Mouse (Mus musculus) thymus, postnatal 10 days (tissue): ENCODE results near the gene Krtap19-4.

Experiments
- DNase-seq, 2 experiments: peaks; one replicate each; pipeline ENCODE4 v3.0.0; 2021; ENCODE audit warnings: low spot score in 2 of 2

Krtap19-4 gene

DNA sequence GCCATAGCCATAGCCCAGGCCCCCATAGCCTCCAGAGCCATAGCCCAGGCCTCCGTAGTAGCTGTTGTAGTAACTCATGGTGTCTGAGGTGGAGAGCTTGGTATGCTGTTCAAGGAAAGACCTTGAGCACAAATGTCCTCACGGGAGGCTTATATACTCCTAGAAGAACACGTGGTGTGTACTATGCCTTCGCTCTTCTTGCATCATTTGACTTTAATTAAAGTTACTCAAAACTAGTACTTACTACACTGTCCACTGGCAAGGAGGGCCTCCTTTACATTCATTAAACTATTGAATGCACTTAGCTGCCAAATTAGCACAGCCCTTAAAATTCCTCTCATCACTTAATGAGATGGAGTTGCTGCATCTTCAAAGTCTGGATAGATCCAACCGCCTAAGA is at the start of gene Krtap19-4:
Gene Krtap19-4, minus strand, starts transcription at position 101 of the 400 bp plus-strand sequence.
- DNase-seq: no peak

DNA sequence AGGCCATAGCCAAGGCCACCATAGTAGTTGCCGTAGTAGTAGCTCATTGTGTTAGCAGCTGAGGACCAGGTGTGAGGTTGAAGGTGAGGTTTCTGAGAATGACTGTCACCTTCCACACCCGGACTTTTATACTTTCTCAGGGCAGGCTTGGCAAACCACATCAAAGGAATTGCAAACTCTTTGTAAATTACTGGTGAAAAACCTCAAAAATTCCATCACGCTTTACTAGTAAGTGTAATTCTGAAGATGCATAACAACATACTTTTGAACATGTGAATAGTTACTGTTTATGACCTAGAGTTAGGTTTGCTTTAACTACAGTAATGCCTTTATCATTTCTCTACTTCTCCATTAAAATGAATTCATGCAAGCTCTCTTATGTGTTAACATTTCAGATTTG is 47.3 kb upstream of the Krtap19-4 start, which contains the start of gene Krtap19-9b:
Gene Krtap19-9b, minus strand, starts transcription at position 101 of the 400 bp plus-strand sequence.
- DNase-seq: no peak

DNA sequence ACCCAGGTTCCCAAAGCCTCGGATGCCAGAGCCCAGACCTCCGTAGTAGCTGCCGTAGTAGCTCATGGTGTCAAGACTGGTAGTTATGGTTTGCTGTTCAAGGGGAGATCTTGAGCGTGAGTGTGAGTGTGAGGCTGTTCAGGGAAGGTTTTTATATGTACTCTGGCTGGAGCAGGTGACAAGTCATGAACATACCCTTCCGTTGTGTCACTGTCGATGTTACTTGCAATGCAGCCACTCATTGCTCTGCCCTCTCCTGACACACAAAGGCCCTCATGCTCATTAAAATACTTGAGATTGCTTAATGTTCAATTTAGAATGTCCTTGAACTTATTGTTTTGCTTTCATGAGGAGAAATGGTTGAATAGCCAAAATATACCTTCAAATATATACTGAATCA is 11.5 kb upstream of the Krtap19-4 start, which contains the start of gene Krtap19-5:
Gene Krtap19-5, minus strand, starts transcription at position 101 of the 400 bp plus-strand sequence.
- DNase-seq: no peak

DNA sequence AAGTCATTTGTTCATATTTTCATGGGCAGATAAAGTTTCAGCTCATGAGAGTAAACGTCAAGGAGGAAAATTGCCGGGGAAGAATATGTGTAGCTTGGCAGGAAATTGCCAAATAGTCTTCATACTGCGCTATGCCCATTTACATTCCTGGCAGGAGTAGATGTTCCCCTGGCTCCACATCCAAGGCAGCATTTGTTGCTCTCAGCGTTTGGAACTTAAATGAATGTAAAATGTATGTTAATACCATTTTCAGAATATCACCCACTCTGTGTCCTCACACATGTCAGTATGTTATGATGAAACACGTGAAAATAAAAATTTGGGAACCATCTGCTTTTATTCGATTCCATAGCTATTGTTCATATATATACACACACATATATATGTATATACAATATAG is 2.0 kb upstream of the Krtap19-4 start:
- no peak for DNase-seq

DNA sequence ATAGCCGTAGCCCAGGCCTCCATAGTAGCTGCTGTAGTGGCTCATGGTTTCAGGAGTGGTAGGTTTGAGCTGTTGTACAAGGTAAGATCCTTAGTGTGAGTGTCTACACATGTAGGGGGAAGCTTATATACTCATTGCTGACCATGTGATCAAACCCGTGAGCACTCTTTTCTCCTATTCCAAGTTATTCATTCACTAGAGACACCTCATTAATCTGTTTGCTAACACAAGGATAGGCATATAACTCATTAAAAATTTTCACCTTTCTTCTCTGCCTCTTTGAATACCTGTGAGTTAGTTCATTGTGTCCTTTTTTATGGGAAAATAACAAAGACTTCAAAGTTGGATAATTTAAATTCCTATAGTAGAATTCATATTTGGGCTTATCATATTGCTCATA is 7.0 kb downstream of the Krtap19-4 start, which contains the start of gene Krtap19-3:
Gene Krtap19-3, minus strand, starts transcription at position 101 of the 400 bp plus-strand sequence.
- DNase-seq: no peak

DNA sequence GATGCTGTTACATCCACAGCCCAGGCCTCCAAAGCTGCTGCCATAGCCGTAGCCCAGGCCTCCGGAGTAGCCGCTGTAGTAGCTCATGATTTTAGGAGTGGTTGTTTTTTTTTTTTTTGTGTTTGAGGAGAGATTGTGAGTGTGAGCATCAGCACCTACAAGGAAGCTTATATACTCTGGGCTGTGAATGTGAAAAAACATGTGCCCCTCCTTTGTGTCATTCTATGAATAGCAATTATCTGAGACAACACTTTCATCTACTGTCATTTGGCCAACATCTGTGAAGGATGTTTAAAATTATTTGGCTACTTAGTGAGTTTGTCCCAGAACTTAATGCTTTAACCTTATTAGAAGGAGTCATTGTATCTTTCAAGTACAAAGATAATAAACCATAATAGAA is 10.7 kb downstream of the Krtap19-4 start, which contains the start of gene Krtap19-2:
Gene Krtap19-2, minus strand, starts transcription at position 101 of the 400 bp plus-strand sequence.
- no peak for DNase-seq

DNA sequence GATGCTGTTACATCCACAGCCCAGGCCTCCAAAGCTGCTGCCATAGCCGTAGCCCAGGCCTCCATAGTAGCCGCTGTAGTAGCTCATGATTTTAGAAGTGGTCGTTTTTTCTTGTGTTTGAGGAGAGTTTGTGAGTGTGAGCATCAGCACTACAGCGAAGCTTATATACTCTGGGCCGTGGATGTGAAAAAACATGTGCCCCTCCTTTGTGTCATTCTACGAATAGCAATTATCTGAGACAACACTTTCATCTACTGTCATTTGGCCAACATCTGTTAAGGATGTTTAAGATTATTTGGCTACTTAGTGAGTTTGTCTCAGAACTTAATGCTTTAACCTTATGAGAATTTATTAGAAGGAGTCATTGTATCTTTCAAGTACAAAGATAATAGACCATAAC is 15.6 kb downstream of the Krtap19-4 start, which contains the start of gene Krtap19-1:
Gene Krtap19-1, minus strand, starts transcription at position 101 of the 400 bp plus-strand sequence.
- DNase-seq: no peak

DNA sequence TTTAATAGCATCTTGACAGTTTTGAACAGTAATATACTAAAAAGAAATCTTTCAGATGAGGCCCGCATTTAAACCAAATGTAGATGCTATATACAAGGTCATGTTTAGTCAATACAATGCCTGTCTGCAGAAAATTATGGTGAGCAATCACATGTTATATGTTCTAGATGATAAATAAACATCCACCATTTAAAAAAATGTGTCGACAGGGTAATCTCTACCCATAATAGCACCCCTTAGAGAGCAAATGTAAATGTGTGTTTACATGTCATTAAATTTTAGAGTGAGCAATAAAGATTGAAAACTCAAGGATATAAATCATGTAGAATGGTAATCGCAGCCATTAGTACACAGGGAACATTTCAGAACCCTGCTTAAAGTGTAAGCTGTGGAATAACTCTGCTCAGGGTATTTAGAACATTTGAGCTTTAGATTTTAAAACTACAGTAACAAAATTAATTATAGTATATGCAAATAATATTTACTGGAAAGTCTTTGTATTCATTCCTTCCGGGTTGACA is 19.9 kb downstream of the Krtap19-4 start:
- no peak for DNase-seq

DNA sequence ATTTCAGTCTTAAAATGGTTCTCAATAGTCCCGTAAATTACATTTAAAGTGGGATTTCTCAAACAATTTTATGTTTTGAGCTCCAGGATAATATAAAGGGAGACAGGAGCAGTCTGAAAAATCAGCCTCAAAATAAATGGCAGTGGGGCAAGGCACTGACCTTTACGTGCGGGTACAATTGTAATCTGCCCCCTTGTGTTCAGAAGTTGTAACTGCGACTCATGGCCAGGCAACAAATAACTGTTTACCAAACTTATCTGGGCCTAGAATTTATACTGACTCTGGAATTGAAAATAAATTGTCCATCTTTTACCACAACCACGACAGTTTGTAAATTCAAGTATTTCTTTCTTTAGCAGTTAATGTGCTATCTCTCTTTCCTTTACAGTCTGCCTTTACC is 33.4 kb downstream of the Krtap19-4 start:
- DNase-seq: peak in 1 of 2 experiments; percentile 4

DNA sequence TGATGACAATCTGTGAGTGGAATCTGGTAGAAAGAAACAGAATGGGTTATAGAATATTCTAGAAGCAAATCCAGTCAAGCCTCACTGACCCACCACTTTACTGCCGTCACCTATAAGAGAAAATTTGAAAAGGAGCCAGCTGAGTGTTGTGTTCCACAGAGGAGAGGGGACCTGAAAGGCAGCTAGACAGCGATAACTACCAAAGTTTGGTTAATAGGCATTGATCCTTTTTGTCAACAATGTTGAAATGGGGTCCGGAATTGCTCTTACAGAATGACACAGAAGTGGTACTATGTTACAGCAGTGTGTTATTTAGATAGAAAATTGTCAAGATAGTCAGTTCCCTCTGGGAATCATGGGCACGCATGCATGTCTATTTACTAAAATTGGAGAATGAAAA is 36.3 kb downstream of the Krtap19-4 start:
- DNase-seq: no peak

DNA sequence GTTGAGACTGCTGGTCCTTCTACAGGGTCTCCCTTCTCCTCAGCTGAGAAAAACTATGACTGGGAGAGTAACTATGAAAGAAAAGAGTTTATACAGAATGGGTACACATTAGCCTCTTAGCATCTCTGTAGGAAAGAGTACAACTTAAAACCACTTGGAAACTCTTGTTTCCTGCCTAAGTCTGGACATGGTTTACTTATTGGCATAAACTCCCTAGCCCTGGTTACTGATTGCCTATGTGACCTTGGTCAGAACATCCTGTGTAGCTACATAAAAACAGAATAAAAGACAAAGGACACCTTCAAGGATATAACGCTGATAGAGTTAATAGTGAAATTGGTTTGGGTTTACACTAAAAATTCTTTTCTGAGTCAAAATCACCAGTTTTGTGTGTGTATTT is 37.5 kb downstream of the Krtap19-4 start:
- no peak for DNase-seq
